Mouse (Mus musculus) small intestine, adult 2 months (tissue): ENCODE measurements around the gene Utp20. TPM values are rescaled to one million over a fixed set of nuclear protein-coding genes. Genes with fewer than 3 reads are reported as not detected.

Source experiments
- H3K27ac ChIP-seq: fragments of 200-500 bp; 2 replicates; pipeline ENCODE4 v1.5.1; 2012; ENCODE audit warnings: low read depth, low read length, control low read depth, inconsistent platforms; ENCODE audit not compliant: insufficient read depth
- H3K27me3 ChIP-seq: fragments of 200-500 bp; 2 replicates; pipeline ENCODE4 v1.6.1; 2012; ENCODE audit warnings: mild to moderate bottlenecking, moderate library complexity, low read length, inconsistent platforms; ENCODE audit not compliant: control insufficient read depth, insufficient read depth
- H3K36me3 ChIP-seq: fragments of 200-500 bp; 2 replicates; pipeline ENCODE4 v1.6.1; 2012; ENCODE audit warnings: mild to moderate bottlenecking, low read length, control low read depth, inconsistent platforms; ENCODE audit not compliant: control insufficient read depth, insufficient read depth
- H3K4me1 ChIP-seq: fragments of 200-500 bp; 2 replicates; pipeline ENCODE4 v1.6.1; 2012; ENCODE audit warnings: low read length, inconsistent platforms, mixed read lengths; ENCODE audit not compliant: control insufficient read depth, insufficient read depth, insufficient read length
- H3K4me3 ChIP-seq: fragments of 200-500 bp; 2 replicates; pipeline ENCODE4 v1.5.1; 2012; ENCODE audit warnings: low read depth, mild to moderate bottlenecking, control low read depth, inconsistent platforms, low read length, moderate library complexity
- CTCF ChIP-seq: fragments of 200-500 bp; IDR thresholded peaks from 2 replicates; pipeline ENCODE4 v1.5.1; 2012; ENCODE audit warnings: low read depth, mild to moderate bottlenecking, control low read depth, inconsistent platforms, low read length, moderate library complexity, mixed read lengths; ENCODE audit not compliant: insufficient replicate concordance, insufficient read length; ENCODE audit errors: extremely low read depth
- POLR2A ChIP-seq: fragments of 200-500 bp; IDR thresholded peaks from 2 replicates; pipeline ENCODE4 v1.6.1; 2012; ENCODE audit warnings: low read depth, mild to moderate bottlenecking, control low read depth, inconsistent platforms, low read length, moderate library complexity
- WGBS: fragments of 180-500 bp; shearing (Covaris S2); methylation state at CpG from one replicate; pipeline ENCODE4 v1.1.7; 2018; 5-methylcytosine and 5-hydroxymethylcytosine counted together
- polyA plus RNA-seq: library from polyadenylated mRNA; depleted of rRNA; stranded (reverse); fragments of >200 nt; gene quantifications from 2 replicates; pipeline ENCODE4 v1.2.3, GENCODE M21; 2012

Gene Utp20
- polyA plus RNA-seq, 1 experiment = 1.2 TPM

- no peak for TF ChIP-seq POLR2A
- TF ChIP-seq CTCF = no peak
- under 1% methylated on average over 6 of the region's 6 CpGs for WGBS
Measured at GRCm38 (mm10) chr10:88732309-88732622, 94.3 kb downstream of the Utp20 start.

GRCm38 (mm10) chr10:88731496-88732308 is 94.9 kb downstream of the Utp20 start:
- Histone ChIP-seq H3K27ac (peak overlapping the region; percentile 78), H3K4me1 (peaks cover 5% of the 10 kb centered on the region), H3K4me3 (peak overlapping the region; percentile 84), H3K27me3 (no peaks in the 10 kb centered on the region), H3K36me3 (peaks cover 8% of the 10 kb centered on the region; the same call in 1 of the 2 replicates)
- WGBS = under 1% methylated on average over 61 of the region's 61 CpGs
- TF ChIP-seq CTCF (no peak), POLR2A (no peak)

More at GRCm38 (mm10) chr10:88732309-88732622, 94.3 kb downstream of the Utp20 start:
- Histone ChIP-seq H3K27ac (peak overlapping the region; percentile 78), H3K27me3 (no peaks in the 10 kb centered on the region), H3K4me1 (peaks cover 5% of the 10 kb centered on the region), H3K4me3 (peak overlapping the region; percentile 84), H3K36me3 (peaks cover 13% of the 10 kb centered on the region)

- H3K4me3 ChIP-seq = peak within 1 kb of the TSS; percentile 84
- H3K36me3 ChIP-seq = 0 out of 2 replicates have a peak, but pooled peaks cover 3% of the 10 kb centered on the region
- H3K4me1 ChIP-seq = peaks cover 5% of the 10 kb centered on the region
- under 1% methylated on average over 65 of the region's 65 CpGs for WGBS
- H3K27ac ChIP-seq = peak within 1 kb of the TSS; percentile 82
- no peaks in the 10 kb centered on the region for H3K27me3 ChIP-seq
- TF ChIP-seq POLR2A = peak; percentile 56; the same call in 1 of the 2 replicates
- TF ChIP-seq CTCF = no peak; the same call in 1 of the 2 replicates
Measured at GRCm38 (mm10) chr10:88730571-88731495, 95.8 kb downstream of the Utp20 start, which contains the start of gene Arl1. Gene Arl1, plus strand, starts transcription at chr10:88730858.

- Histone ChIP-seq H3K27ac (no peak overlapping the region), H3K27me3 (no peaks in the 10 kb centered on the region), H3K4me3 (no peak overlapping the region), H3K36me3 (no peaks in the 10 kb centered on the region), H3K4me1 (peaks cover 3% of the 10 kb centered on the region)
- TF ChIP-seq POLR2A = no peak
- TF ChIP-seq CTCF = no peak
- 70% methylated on average over 8 of the region's 8 CpGs for WGBS
Measured at GRCm38 (mm10) chr10:88728166-88728565, 98.4 kb downstream of the Utp20 start.

- Histone ChIP-seq H3K27me3 (no peaks in the 10 kb centered on the region), H3K36me3 (no peaks in the 10 kb centered on the region), H3K4me1 (peaks cover 3% of the 10 kb centered on the region), H3K4me3 (no peak overlapping the region), H3K27ac (no peak overlapping the region)
- TF ChIP-seq POLR2A (no peak), CTCF (no peak)
- WGBS = 33% methylated on average over 1 of the region's 1 CpGs
Measured at GRCm38 (mm10) chr10:88727128-88727527, 99.5 kb downstream of the Utp20 start.

GRCm38 (mm10) chr10:88725343-88725742 is 101.3 kb downstream of the Utp20 start:
- WGBS = 43% methylated on average over 2 of the region's 2 CpGs
- no peak overlapping the region for H3K4me3 ChIP-seq

GRCm38 (mm10) chr10:88719618-88720017 is 107.0 kb downstream of the Utp20 start:
- WGBS = 15% methylated on average over 1 of the region's 1 CpGs
- H3K4me3 ChIP-seq = no peak overlapping the region
- H3K27ac ChIP-seq = no peak overlapping the region
- H3K36me3 ChIP-seq = no peaks in the 10 kb centered on the region
- no peaks in the 10 kb centered on the region for H3K4me1 ChIP-seq
- TF ChIP-seq CTCF (no peak), POLR2A (no peak)
- no peaks in the 10 kb centered on the region for H3K27me3 ChIP-seq

More at GRCm38 (mm10) chr10:88725343-88725742, 101.3 kb downstream of the Utp20 start:
- H3K36me3 ChIP-seq = no peaks in the 10 kb centered on the region
- H3K27me3 ChIP-seq = no peaks in the 10 kb centered on the region
- no peak overlapping the region for H3K27ac ChIP-seq
- TF ChIP-seq CTCF (no peak), POLR2A (no peak)
- peaks cover 1% of the 10 kb centered on the region for H3K4me1 ChIP-seq
